Mouse (Mus musculus): ENCODE measurements around the gene Igsf3. TPM values are rescaled to one million over a fixed set of nuclear protein-coding genes. Genes with fewer than 3 reads are reported as not detected.

Igsf3 gene
- polyA plus RNA-seq (2011; ENCODE audit: insufficient read length, low read depth, missing spikeins): 16.5 and 24.9 TPM in 2 replicates

DNA sequence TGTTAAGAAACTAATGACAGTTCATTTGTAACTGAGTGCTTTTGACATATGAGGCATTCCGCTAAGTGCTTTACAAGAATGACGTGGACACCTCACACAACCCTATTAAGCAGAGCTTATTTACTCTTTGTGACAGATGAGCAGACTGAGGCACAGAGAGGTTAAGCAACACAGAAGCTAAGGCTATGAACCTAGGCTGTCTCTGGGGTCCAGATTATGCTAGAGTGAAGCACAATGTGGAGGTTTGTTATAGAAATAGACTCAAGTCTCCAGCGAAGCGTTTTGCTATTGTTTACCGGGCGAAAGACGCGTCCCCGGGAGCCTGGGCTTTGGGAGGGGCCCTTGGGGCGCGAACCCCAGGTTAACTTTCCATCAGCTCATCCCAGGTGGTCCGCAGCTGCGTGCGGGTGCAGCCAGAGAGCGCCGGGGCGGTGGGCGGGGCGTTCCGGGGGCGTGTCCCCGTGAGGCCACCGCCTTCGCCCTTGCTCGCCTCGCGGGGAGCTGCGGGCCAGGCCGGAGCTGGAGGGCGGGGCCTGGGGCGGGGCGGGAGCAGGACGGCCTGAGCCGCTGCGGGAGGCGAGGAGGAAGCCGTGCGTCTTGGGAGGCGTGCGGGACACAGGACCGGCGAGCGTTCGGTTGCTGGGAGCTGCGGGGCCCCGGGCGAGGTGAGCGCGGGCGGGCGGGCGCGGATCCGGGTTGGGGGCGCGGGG lies at the start of gene Igsf3:
Gene Igsf3 (plus strand): TSS at position 546 of the 710 bp plus-strand sequence.
- Histone ChIP-seq H3K4me1 (ENCODE audit: control insufficient read depth, insufficient read depth, low read length) (peaks cover 13% of the 10 kb centered on the region), H3K27ac (ENCODE audit: insufficient read depth, low read length) (no peak within 1 kb of the TSS), H3K4me3 (ENCODE audit: insufficient read depth, low read length) (peak within 1 kb of the TSS; percentile 66)
- peak; percentile 76 for TF ChIP-seq POLR2A (IDR thresholded peaks at IDR 0.05; ENCODE audit: low read depth, low read length)
- TF ChIP-seq CTCF (IDR thresholded peaks at IDR 0.05; ENCODE audit: borderline replicate concordance, insufficient read depth, low read length): no peak

DNA sequence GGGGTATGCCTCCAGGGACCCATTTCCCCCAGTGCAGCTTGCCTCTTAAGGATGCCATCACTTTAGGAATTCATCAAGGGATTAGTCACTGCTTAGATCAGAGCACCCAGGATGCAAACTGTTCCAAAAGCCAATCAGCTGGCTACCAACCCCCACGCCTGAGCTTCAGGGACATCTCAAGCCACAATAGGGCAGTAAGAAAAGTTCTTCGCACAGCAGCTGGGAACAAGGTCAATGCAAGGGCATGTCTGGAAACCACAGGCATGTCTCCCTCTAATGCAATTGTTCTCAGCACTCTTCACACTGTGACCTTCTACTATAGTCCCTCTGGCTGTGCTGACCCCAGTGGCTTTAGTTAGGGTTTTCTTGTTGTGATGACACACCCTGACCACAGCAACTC lies 49.6 kb upstream of the Igsf3 start:
- Histone ChIP-seq H3K4me3 (ENCODE audit: insufficient read depth, low read length) (no peak overlapping the region), H3K4me1 (ENCODE audit: control insufficient read depth, insufficient read depth, low read length) (no peaks in the 10 kb centered on the region; the same call in 1 of the 2 replicates), H3K27ac (ENCODE audit: insufficient read depth, low read length) (no peak overlapping the region)
- TF ChIP-seq CTCF (IDR thresholded peaks at IDR 0.05; ENCODE audit: borderline replicate concordance, insufficient read depth, low read length): no peak

DNA sequence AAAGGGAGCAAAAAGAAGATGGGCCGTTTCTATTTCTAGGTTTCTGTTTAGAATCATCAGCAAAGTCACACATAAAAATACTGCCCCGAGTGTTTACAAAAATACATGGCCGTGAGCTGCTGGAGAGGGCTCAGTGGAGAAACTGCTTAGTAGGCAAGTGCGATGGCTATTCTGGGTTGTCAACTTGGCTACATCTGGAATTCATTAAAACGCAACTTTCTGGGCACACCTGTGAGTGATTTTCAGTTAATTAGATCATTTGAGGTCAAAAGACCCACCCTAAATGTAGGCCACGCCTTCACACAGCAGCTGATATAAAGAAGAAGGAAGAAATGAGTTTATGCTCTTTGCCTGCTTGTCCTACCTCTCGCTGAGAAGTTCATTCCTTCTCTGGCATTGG lies 48.3 kb upstream of the Igsf3 start:
- no peak overlapping the region for H3K27ac ChIP-seq (ENCODE audit: insufficient read depth, low read length)
- H3K4me1 ChIP-seq (ENCODE audit: control insufficient read depth, insufficient read depth, low read length): no peaks in the 10 kb centered on the region; the same call in 1 of the 2 replicates
- no peak for TF ChIP-seq CTCF (IDR thresholded peaks at IDR 0.05; ENCODE audit: borderline replicate concordance, insufficient read depth, low read length)
- no peak overlapping the region for H3K4me3 ChIP-seq (ENCODE audit: insufficient read depth, low read length)

DNA sequence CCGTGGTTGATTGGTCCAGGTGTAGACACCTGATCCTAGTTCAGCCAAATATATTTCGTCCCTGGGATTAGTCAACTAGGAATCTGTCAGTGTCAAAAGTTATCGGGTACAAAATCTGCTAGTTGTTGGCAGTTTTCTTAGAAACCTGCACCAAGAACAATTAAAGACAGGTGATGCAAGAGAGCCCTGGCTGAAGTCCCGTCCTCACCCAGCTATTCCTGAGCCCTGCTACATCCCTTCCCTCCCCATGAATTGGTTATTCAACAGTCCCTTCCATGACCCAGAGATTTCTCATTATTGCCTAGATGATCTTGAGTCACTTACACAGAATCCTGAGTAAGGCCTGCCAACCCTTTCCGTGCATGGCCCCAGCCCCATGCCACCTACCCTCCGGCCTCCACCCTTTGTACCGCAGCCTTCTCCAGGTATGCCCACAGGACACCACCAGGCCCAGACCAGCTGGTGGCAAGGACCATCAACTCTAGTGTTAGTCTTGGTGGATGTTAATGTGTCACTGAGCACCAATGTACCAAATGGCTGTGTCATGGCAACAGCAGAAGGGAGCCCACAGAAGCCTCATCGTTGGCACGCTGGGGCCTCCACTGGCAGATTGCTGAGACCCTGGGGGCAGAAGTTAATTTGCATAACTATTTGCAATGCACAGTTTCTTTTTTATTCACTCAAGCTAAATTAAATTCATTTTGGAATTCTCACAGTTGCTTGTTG lies 33.5 kb upstream of the Igsf3 start:
- Histone ChIP-seq H3K4me1 (ENCODE audit: control insufficient read depth, insufficient read depth, low read length) (no peaks in the 10 kb centered on the region), H3K4me3 (ENCODE audit: insufficient read depth, low read length) (no peak overlapping the region), H3K27ac (ENCODE audit: insufficient read depth, low read length) (no peak overlapping the region)
- no peak for TF ChIP-seq CTCF (IDR thresholded peaks at IDR 0.05; ENCODE audit: borderline replicate concordance, insufficient read depth, low read length)
- TF ChIP-seq POLR2A (IDR thresholded peaks at IDR 0.05; ENCODE audit: low read depth, low read length): no peak

DNA sequence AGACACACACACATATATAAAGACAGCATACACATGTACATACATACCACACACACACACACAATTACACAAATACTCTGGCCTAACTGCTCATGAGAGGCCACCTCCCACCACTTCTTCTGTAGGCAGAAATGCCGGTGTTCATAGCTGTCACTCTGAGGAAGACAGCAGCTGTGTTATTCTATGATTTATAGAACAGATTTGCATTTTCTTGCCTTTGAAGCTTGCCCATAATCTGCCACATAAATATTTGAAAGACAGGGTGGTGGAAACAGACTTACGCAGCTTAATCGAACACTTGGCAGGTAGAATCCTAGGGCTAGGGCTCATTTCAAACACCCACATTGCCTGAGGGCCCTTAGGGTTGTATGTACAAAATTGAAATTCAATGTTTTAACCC lies 32.6 kb upstream of the Igsf3 start:
- Histone ChIP-seq H3K4me3 (ENCODE audit: insufficient read depth, low read length) (no peak overlapping the region), H3K4me1 (ENCODE audit: control insufficient read depth, insufficient read depth, low read length) (no peaks in the 10 kb centered on the region; the same call in 1 of the 2 replicates), H3K27ac (ENCODE audit: insufficient read depth, low read length) (no peak overlapping the region)
- TF ChIP-seq CTCF (IDR thresholded peaks at IDR 0.05; ENCODE audit: borderline replicate concordance, insufficient read depth, low read length): no peak
- TF ChIP-seq POLR2A (IDR thresholded peaks at IDR 0.05; ENCODE audit: low read depth, low read length): no peak

DNA sequence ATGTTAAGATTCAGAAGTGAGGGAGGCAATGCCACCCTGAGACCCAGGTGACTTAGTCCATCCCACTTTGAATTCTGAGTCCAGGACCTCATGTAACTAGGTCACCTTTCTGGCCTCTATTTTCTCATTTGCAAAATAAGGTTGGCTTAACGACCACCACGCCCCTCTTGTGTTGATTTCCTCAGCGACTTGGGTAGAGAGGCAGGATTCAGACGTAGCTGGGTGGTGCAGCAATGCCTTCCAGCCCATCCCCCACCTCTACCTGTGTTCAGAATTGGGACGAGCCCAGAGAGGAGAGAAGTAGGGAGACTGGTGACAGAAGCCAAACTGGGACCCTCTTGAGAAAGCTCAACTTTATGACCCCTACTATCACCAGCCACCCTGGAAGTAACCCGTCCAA lies 31.6 kb upstream of the Igsf3 start:
- TF ChIP-seq CTCF (IDR thresholded peaks at IDR 0.05; ENCODE audit: borderline replicate concordance, insufficient read depth, low read length) (no peak), POLR2A (IDR thresholded peaks at IDR 0.05; ENCODE audit: low read depth, low read length) (no peak)

DNA sequence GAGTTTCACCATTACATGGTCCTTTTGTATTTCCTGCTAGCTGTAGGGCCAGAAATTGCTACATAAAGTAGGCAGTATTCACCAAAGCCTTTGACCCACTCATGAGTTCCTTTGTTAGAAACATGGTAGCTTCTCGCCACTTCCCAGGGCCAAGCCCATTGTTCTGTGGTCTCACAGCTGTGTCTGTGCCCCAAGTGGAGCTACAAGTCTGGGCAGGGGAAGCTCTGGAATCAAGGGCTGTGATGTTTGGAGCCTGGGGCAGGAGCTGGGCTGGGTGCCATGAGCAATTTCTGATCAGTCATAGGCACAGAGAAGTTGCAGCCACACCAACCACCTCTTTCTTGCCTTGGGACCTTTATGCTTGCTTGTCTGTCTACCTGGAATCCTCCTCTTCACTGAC lies 30.1 kb upstream of the Igsf3 start:
- Histone ChIP-seq H3K4me3 (ENCODE audit: insufficient read depth, low read length) (no peak overlapping the region), H3K4me1 (ENCODE audit: control insufficient read depth, insufficient read depth, low read length) (no peaks in the 10 kb centered on the region; the same call in 1 of the 2 replicates), H3K27ac (ENCODE audit: insufficient read depth, low read length) (no peak overlapping the region)
- TF ChIP-seq CTCF (IDR thresholded peaks at IDR 0.05; ENCODE audit: borderline replicate concordance, insufficient read depth, low read length) (no peak), POLR2A (IDR thresholded peaks at IDR 0.05; ENCODE audit: low read depth, low read length) (no peak)

More for the DNA sequence above, 31.6 kb upstream of the Igsf3 start:
- H3K27ac ChIP-seq (ENCODE audit: insufficient read depth, low read length): no peak overlapping the region
- H3K4me1 ChIP-seq (ENCODE audit: control insufficient read depth, insufficient read depth, low read length): no peaks in the 10 kb centered on the region; the same call in 1 of the 2 replicates
- no peak overlapping the region for H3K4me3 ChIP-seq (ENCODE audit: insufficient read depth, low read length)

DNA sequence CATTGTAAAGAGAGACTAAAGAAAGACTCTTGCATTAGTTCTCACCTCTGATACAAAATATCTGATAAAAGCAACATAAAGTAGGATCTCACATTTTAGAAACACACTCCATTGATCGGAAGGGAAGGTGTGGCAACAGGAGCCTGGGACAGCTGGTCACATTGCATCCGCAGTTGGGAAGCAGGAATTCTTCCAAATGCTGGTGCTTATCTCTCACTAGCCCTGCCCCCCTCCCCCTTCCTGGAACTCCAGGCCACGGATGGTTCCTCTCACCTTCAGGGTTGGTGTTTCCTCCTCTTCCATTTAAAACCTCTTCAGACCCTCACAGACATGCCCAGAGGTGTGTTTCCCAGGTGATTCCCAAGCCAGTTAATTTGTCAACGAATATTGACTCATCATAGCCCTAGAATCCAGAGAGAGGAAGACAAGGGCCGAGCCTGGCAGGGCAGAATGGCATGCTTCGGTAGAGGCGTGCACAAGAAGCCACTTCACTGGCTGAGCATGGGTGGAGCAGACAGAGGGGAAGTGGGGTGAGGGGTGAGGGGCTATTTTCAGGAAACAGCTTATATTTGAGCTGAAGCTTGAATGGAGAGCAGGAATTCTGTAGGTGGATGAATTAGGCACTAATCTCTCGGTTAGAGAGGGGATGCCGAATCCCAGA lies 28.3 kb upstream of the Igsf3 start:
- H3K4me1 ChIP-seq (ENCODE audit: control insufficient read depth, insufficient read depth, low read length): no peaks in the 10 kb centered on the region; the same call in 1 of the 2 replicates
- no peak overlapping the region for H3K4me3 ChIP-seq (ENCODE audit: insufficient read depth, low read length)
- TF ChIP-seq CTCF (IDR thresholded peaks at IDR 0.05; ENCODE audit: borderline replicate concordance, insufficient read depth, low read length): no peak
- no peak for TF ChIP-seq POLR2A (IDR thresholded peaks at IDR 0.05; ENCODE audit: low read depth, low read length)
- H3K27ac ChIP-seq (ENCODE audit: insufficient read depth, low read length): no peak overlapping the region

DNA sequence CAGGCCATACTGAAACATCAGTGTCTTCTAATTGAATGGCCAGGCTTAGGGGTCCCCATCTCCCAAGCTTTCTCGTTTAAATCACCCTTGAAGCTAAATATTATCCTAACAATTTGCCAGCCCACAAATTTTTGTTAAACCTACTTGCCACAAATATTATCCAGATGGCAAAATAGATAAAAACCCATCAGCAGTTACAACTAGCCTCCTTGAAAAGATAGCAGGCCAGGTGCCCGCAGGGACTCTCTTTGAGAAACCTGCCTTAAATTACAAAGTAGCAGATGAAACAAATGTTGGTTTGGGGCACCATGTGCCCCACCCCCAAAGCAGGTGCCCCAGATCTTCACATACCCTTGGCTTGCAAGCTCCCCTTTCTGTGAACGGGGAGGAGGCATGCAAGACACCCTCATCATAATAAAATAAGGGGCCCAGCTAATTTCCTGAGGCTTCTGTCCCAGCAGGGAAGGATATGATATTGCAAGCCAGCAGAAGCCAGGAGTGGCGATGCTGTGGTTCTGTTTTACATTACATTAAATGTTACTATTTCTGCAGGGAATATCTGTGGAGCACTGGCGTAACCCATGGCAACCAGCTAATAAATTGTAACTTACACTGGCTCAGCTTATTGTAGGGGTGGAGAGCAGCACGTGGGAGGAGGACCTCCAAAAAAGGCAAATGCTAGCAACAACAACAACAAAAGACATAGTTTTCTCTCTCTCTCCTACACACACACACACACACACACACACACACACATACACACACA lies 27.2 kb upstream of the Igsf3 start:
- H3K4me1 ChIP-seq (ENCODE audit: control insufficient read depth, insufficient read depth, low read length): no peaks in the 10 kb centered on the region; the same call in 1 of the 2 replicates
- H3K27ac ChIP-seq (ENCODE audit: insufficient read depth, low read length): no peak overlapping the region
- TF ChIP-seq POLR2A (IDR thresholded peaks at IDR 0.05; ENCODE audit: low read depth, low read length) (no peak), CTCF (IDR thresholded peaks at IDR 0.05; ENCODE audit: borderline replicate concordance, insufficient read depth, low read length) (no peak)
- H3K4me3 ChIP-seq (ENCODE audit: insufficient read depth, low read length): no peak overlapping the region
